Mouse (Mus musculus) yolk sac, embryonic 10.5 days (tissue): ENCODE data around the gene Hdhd3.

Experiments
- DNase-seq: peaks from one replicate; pipeline ENCODE4 v3.0.0-alpha.2; 2017; ENCODE audit warnings: low spot score

Gene Hdhd3

DNA sequence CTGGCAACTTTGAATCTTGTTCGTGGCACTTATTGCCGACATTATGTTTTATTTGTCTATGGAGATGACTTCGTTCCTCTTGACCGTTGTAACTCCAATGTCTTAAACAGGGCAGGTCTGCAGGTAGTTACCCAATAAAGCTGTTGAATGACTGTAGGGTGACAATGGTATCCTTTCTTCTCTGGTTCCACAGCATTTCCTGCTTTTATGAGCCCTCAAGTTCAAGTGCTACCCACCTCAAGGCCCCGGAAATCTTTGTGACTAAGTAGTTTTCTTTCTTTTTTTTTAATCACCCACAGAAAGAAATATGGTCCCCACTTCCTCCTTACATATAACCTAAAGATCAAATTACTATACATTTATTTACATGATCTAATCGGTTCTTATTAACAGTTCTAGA lies 27.5 kb downstream of the Hdhd3 start:
- DNase-seq: no peak

DNA sequence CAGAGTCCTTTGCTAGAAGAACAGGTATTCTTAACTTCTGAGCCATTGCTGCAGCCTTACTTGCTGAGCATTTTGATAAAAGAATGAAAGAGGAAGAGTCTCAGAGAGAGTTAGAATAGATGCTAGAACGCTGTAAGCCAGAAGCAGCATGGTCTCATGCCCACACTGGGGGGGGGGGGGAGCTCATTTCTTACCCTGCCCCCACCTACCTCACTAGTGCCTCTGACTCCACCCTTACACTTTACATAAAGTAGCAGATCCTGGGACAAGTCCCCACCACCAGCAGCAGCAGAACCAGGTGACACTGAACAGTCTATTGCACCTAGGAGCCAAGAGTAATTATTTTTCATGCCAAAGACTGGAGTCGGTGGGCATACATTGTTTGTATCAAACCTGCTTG lies 28.1 kb downstream of the Hdhd3 start:
- DNase-seq: no peak

DNA sequence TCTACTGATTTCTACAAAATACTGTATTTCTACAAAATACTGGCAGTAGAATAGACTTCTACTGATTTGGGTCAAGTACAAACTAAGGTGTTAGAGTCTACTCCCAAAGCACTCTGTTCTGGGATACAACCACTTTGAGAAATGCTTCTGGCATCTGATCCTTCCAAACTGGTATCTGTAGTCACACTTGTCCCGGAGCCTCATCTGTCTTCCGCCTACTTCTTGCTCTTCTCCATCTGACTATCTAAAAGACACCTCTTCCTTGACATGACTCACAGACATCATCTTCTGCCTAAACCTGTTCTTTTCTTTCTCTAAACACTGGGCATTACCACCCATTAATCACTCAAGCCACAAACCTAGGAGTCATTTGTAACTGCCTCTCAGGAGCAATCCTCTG lies 31.2 kb downstream of the Hdhd3 start:
- DNase-seq: no peak

DNA sequence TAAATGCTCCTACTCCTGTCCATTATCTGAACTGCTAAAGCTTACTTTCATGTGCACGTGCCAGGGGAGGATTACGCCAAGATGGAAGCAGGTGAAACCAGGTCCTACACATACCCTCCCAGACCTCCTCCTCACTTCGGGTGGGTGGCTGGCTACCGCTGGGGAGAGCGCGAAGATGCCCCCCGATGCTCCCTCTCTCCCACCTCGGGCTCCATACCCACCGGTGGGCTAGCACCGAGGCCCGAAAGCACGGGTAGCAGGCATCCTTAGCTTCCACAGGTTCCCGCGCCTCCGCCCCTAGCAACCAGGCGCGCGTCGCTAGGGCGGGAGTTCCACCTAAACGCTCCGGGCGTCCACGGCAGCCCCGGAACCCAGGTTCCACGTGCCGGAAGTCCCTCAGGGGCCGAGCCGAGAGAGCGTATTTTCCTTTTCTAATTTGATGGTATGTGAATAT lies 32.6 kb downstream of the Hdhd3 start, which contains the start of gene Wdr31:
Gene Wdr31 (minus strand): TSS at position 299 of the 454 bp plus-strand sequence.
- DNase-seq: peak; percentile 67

DNA sequence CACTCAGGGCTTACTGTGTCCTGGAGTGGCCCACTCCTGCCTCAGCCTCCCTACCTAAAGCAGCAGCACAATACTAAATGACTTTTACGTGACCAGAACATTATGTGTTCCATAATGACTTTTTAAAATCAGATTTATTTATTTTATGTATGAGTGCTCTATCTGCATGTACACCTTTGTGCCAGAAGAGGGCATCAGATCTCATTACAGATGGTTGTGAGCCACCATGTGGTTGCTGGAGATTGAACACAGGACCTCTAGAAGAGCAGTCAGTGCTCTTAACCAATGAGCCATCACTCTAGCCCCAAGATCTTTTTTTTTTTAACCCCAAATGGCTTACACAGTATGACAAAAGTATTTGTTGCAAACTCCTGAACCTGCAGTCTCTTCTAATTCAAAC lies 35.1 kb downstream of the Hdhd3 start:
- DNase-seq: no peak

DNA sequence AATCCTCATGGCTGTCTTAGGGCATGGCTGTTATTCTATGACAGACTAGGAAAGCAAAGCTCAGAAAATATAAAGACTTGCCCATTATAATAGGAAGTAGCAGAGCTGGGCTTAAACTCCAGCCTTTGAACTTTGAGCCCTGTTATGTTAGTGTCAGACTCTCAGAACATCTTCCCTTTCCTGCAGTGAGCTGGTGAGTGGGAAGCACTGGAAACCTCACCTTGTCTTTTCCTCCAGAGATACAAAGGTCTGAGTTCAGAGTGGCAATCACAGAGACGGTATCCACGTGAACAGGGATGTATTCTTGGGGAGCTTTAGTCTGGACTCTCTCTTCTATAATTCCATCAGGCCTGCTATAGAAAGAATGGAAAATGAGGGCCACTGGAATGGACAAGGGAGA lies 40.1 kb downstream of the Hdhd3 start:
- DNase-seq: no peak

DNA sequence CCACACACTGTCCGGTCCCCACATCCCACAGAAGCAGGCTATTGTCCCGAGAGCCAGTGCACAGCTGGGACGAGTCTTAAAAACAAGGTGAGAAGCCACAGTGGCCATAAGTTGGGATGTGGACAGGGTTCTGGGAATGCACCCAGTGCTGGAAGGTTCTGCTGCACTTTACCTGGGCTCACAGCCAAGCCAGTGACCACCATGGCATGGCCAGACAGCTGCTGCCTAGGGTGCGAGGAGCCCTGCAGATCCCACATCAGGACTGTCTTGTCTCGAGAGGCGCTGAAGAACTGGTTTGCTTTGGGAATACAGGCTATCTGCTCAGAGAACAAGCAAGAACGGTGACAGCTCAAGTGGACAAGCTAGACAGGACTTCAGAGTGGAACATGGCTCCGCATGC lies 42.9 kb downstream of the Hdhd3 start:
- DNase-seq: no peak

DNA sequence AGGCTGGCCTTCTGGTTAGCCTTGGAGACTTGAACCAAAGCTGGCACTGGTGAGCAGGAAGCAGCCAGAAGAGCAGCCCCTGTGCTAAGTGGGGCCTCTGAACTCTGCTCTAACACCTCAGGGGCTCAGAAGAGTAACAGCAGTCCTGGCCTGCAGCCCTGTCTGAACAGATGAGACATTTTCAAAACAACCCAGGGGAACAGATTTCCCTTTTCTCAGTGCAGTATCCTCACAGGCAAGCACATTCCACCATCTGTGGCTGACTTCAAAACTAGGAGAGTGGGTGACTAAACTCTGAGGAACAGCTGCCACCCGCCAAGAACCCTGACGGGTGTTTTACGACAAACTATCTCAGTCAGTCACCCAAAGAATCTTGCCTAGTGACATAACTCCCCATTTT lies 44.2 kb downstream of the Hdhd3 start:
- no peak for DNase-seq

DNA sequence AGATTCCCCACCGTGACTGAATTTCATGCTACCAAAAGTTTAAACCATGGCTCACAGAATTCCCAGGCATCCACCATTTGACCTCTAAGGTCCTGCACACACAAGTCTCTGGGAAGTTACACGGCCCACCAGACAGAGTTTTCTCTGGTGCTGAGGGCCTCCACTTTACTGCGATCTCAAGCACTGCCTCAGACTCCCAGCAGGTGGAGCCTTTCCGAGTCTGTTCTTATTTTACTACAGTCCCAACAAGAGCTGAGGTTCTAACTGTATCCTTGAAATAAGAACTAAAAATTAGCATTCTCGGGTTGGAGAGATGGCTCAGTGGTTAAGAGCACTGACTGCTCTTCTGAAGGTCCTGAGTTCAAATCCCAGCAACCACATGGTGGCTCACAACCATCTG lies 48.3 kb downstream of the Hdhd3 start:
- no peak for DNase-seq
